Mouse (Mus musculus) forebrain, embryonic 16.5 days (tissue): ENCODE results near the gene Sqor. TPM values are rescaled to one million over a fixed set of nuclear protein-coding genes. Genes with fewer than 3 reads are reported as not detected.

Experiments
- ATAC-seq: fragments of 200-750 bp; cut with Nextera tagmentation; 2 replicates; pipeline ENCODE4 v1.8.0; 2017; ENCODE audit warnings: mild to moderate bottlenecking, moderate library complexity
- H3K27ac ChIP-seq: fragments of 300-500 bp; sonication (generic); 2 replicates; pipeline ENCODE4 v1.5.1; 2014; ENCODE audit warnings: low read length, control low read depth
- H3K27me3 ChIP-seq: fragments of 300-500 bp; sonication (generic); replicated peaks from 2 replicates; pipeline ENCODE4 v1.6.1; 2014; ENCODE audit warnings: low read length; ENCODE audit not compliant: control insufficient read depth, insufficient read depth
- H3K36me3 ChIP-seq: fragments of 300-500 bp; sonication (generic); 2 replicates; pipeline ENCODE4 v1.6.1; 2014; ENCODE audit not compliant: control insufficient read depth, insufficient read depth
- H3K4me1 ChIP-seq: fragments of 300-500 bp; sonication (generic); replicated peaks from 2 replicates; pipeline ENCODE4 v1.6.1; 2014; ENCODE audit warnings: low read length; ENCODE audit not compliant: control insufficient read depth, insufficient read depth
- H3K4me2 ChIP-seq: fragments of 300-500 bp; sonication (generic); 2 replicates; pipeline ENCODE4 v1.6.1; 2014; ENCODE audit warnings: mild to moderate bottlenecking, low read length, control low read depth
- H3K4me3 ChIP-seq: fragments of 300-500 bp; sonication (generic); replicated peaks from 2 replicates; pipeline ENCODE4 v1.5.1; 2014; ENCODE audit warnings: mild to moderate bottlenecking, low read length, control low read depth
- H3K9ac ChIP-seq: fragments of 300-500 bp; sonication (generic); replicated peaks from 2 replicates; pipeline ENCODE4 v1.6.1; 2014; ENCODE audit warnings: low read depth, low read length, control low read depth
- H3K9me3 ChIP-seq: fragments of 300-500 bp; sonication (generic); 2 replicates; pipeline ENCODE4 v1.6.1; 2016; ENCODE audit warnings: low read length; ENCODE audit not compliant: control insufficient read depth
- WGBS: fragments of 180-500 bp; shearing (Covaris S2); extraction: QIAGEN DNeasy Blood & Tissue Kit; methylation state at CpG from one replicate; pipeline ENCODE4 v1.1.7; 2014; 5-methylcytosine and 5-hydroxymethylcytosine counted together
- polyA plus RNA-seq: library from polyadenylated mRNA; unstranded; fragments of >200 nt; fragmentation: Nextera tagmentation; extraction: Ambion mirVana; gene quantifications from 2 replicates; pipeline ENCODE4 v1.2.1, GENCODE M21; 2015

Gene Sqor
- polyA plus RNA-seq, 1 experiment from 2014 or later = 2.1 TPM

DNA sequence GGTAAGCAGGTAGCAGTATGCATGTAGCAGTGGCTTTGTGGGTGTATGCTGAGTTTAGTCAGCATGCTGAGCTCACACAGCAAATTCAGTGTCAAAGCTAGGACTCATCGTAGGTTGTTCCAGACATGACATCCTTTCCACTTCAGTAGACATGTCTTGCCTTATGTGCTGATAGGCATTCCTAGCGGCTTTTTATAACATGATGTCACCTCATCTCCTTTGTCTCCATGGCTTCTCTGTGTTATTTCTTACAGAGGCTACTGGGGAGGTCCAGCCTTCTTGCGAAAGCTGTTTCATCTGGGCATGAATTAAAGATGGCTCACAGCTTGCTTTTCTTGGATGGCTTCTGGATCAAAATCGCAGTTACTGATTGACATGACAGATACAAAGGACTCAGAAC, 44.0 kb downstream of the Sqor start:
- H3K4me2 ChIP-seq = no peak overlapping the region
- H3K4me3 ChIP-seq = no peak overlapping the region
- no peaks in the 10 kb centered on the region for H3K27me3 ChIP-seq
- no peak for ATAC-seq
- H3K9ac ChIP-seq = no peak overlapping the region
- H3K4me1 ChIP-seq = no peaks in the 10 kb centered on the region
- H3K27ac ChIP-seq = no peak overlapping the region
- H3K36me3 ChIP-seq = no peaks in the 10 kb centered on the region
- no peaks in the 10 kb centered on the region for H3K9me3 ChIP-seq
- WGBS = 79% methylated on average over 4 of the region's 4 CpGs

- Histone ChIP-seq H3K9me3 (no peaks in the 10 kb centered on the region), H3K4me2 (no peak overlapping the region), H3K9ac (no peak overlapping the region), H3K27ac (no peak overlapping the region), H3K4me1 (no peaks in the 10 kb centered on the region), H3K4me3 (no peak overlapping the region), H3K36me3 (no peaks in the 10 kb centered on the region), H3K27me3 (no peaks in the 10 kb centered on the region)
- 88% methylated on average over 2 of the region's 2 CpGs for WGBS
- ATAC-seq = no peak
Measured at GRCm38 (mm10) chr2:122816986-122817385, 51.9 kb downstream of the Sqor start.

- H3K4me2 ChIP-seq = no peak overlapping the region
- H3K9me3 ChIP-seq = no peaks in the 10 kb centered on the region
- H3K36me3 ChIP-seq = no peaks in the 10 kb centered on the region
- no peaks in the 10 kb centered on the region for H3K27me3 ChIP-seq
- H3K4me3 ChIP-seq = no peak overlapping the region
- no peak overlapping the region for H3K9ac ChIP-seq
- H3K4me1 ChIP-seq = peaks cover 5% of the 10 kb centered on the region
- 76% methylated on average over 2 of the region's 2 CpGs for WGBS
- H3K27ac ChIP-seq = no peak overlapping the region
- ATAC-seq = no peak
Measured at GRCm38 (mm10) chr2:122821246-122821645, 56.2 kb downstream of the Sqor start.

- H3K4me3 ChIP-seq = no peak overlapping the region
- H3K9me3 ChIP-seq = no peaks in the 10 kb centered on the region
- H3K27me3 ChIP-seq = no peaks in the 10 kb centered on the region
- H3K9ac ChIP-seq = no peak overlapping the region
- H3K27ac ChIP-seq = no peak overlapping the region
- H3K4me1 ChIP-seq = peaks cover 5% of the 10 kb centered on the region
- peak overlapping the region; percentile 41 for H3K4me2 ChIP-seq
- 33% methylated on average over 19 of the region's 19 CpGs for WGBS
- H3K36me3 ChIP-seq = no peaks in the 10 kb centered on the region
- ATAC-seq = peak; percentile 84
Measured at GRCm38 (mm10) chr2:122825406-122826236, 60.6 kb downstream of the Sqor start.

DNA sequence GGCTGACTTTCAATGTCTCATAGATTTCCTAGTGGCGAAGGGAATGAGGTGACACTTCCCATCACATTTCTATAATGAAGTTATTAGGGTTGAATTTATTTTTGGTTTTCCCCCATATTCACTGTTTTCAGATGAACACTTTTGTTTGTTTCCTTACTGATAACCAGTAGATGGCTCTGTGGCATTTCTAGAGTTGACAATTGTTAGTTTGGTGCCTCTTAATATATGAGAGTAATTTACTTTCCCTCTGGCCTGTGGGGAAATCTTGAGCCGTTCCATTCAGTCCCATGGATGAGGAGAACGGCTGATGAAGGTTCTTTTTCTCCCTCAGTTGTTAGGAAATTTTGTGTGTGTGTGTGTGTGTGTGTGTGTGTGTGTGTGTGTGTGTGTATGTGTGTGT, 61.3 kb downstream of the Sqor start:
- ATAC-seq = no peak
- H3K4me2 ChIP-seq = no peak overlapping the region
- H3K4me3 ChIP-seq = no peak overlapping the region
- no peak overlapping the region for H3K27ac ChIP-seq
- H3K36me3 ChIP-seq = no peaks in the 10 kb centered on the region
- H3K9me3 ChIP-seq = no peaks in the 10 kb centered on the region
- H3K27me3 ChIP-seq = no peaks in the 10 kb centered on the region
- H3K9ac ChIP-seq = no peak overlapping the region
- peaks cover 5% of the 10 kb centered on the region for H3K4me1 ChIP-seq
- 53% methylated on average over 3 of the region's 3 CpGs for WGBS

GRCm38 (mm10) chr2:122854636-122855035, 89.6 kb downstream of the Sqor start:
- no peaks in the 10 kb centered on the region for H3K9me3 ChIP-seq
- H3K27ac ChIP-seq = no peak overlapping the region
- no peaks in the 10 kb centered on the region for H3K4me1 ChIP-seq
- no peak overlapping the region for H3K9ac ChIP-seq
- H3K36me3 ChIP-seq = no peaks in the 10 kb centered on the region
- WGBS = 61% methylated on average over 4 of the region's 4 CpGs
- no peak for ATAC-seq
- H3K4me3 ChIP-seq = no peak overlapping the region
- H3K27me3 ChIP-seq = no peaks in the 10 kb centered on the region
- H3K4me2 ChIP-seq = no peak overlapping the region

DNA sequence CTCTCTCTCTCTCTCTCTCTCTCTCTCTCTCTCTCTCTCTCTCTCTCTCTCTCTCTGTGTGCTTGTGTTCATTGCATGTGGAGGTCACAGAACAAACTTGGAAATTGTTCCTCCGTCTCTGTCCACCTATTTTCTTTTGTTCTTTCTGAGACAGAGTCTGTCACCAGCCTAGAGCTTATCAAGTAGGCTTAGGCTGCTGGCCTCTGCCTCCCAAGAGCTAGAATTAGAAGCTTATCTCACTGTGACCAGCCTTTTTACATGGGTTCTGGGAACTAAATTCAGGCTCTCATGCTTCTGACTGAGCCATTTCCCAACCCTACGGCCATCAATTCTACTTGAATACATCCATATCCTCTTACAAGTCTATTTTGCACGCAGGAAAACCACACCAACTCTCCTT, 90.3 kb downstream of the Sqor start:
- H3K27ac ChIP-seq = no peak overlapping the region
- 87% methylated on average over 3 of the region's 3 CpGs for WGBS
- ATAC-seq = no peak
- no peaks in the 10 kb centered on the region for H3K4me1 ChIP-seq
- H3K4me3 ChIP-seq = no peak overlapping the region
- H3K36me3 ChIP-seq = no peaks in the 10 kb centered on the region
- H3K27me3 ChIP-seq = no peaks in the 10 kb centered on the region
- H3K4me2 ChIP-seq = no peak overlapping the region
- H3K9me3 ChIP-seq = no peaks in the 10 kb centered on the region
- H3K9ac ChIP-seq = no peak overlapping the region

Other genes with a start within 250 kb of the Sqor start
- gene Gatm, start 153.9 kb upstream of the Sqor start, polyA plus RNA-seq = 30.6 and 32.0 TPM in 2 replicates
- not detected in 2 replicates for gene AA467197, start 128.3 kb upstream of the Sqor start, polyA plus RNA-seq
- 8.2 and 8.3 TPM in 2 replicates for gene Slc30a4, start 62.6 kb upstream of the Sqor start, polyA plus RNA-seq
- gene Bloc1s6, start 26.7 kb upstream of the Sqor start, polyA plus RNA-seq = 93.1 and 95.6 TPM in 2 replicates